Mouse (Mus musculus) kidney, adult 2 months (tissue): Measurements from ENCODE around the gene Akap6. TPM values are rescaled to one million over a fixed set of nuclear protein-coding genes. Genes with fewer than 3 reads are reported as not detected.
"Not testable (repeated sequence)": the region's sequence is repeated elsewhere in the genome, so short reads cannot be mapped to it uniquely, and the experiment has no call there.

Experiments
- DNase-seq: peaks from one replicate; pipeline ENCODE4 v3.0.0; 2021
- H3K27ac ChIP-seq: fragments of 200-500 bp; 2 replicates; pipeline ENCODE4 v1.5.1; 2012; ENCODE audit warnings: low read depth, low read length, control low read depth, inconsistent platforms; ENCODE audit not compliant: insufficient read depth
- H3K27me3 ChIP-seq: fragments of 200-500 bp; replicated peaks from 2 replicates; pipeline ENCODE4 v1.6.1; 2012; ENCODE audit warnings: mild to moderate bottlenecking, moderate library complexity, low read length, inconsistent platforms; ENCODE audit not compliant: control insufficient read depth, insufficient read depth
- H3K36me3 ChIP-seq: fragments of 200-500 bp; 2 replicates; pipeline ENCODE4 v1.6.1; 2012; ENCODE audit warnings: mild to moderate bottlenecking, moderate library complexity, low read length, inconsistent platforms; ENCODE audit not compliant: control insufficient read depth, insufficient read depth
- H3K4me1 ChIP-seq: fragments of 200-500 bp; 2 replicates; pipeline ENCODE4 v1.6.1; 2011; ENCODE audit warnings: low read length; ENCODE audit not compliant: control insufficient read depth, insufficient read depth
- H3K4me3 ChIP-seq: fragments of 200-500 bp; 2 replicates; pipeline ENCODE4 v1.5.1; 2011; ENCODE audit warnings: mild to moderate bottlenecking, low read depth, low read length, control low read depth; ENCODE audit not compliant: insufficient read depth
- CTCF ChIP-seq: fragments of 200-500 bp; conservative IDR thresholded peaks from 2 replicates; pipeline ENCODE4 v1.5.1; 2011; ENCODE audit warnings: low read depth, mild to moderate bottlenecking, control low read depth, low read length, moderate library complexity, mixed read lengths; ENCODE audit not compliant: insufficient read depth, insufficient read length
- POLR2A ChIP-seq: fragments of 200-500 bp; IDR thresholded peaks from one replicate; pipeline ENCODE4 v1.6.1; 2011; ENCODE audit warnings: low read depth, low read length, control low read depth
- WGBS: fragments of 180-500 bp; shearing (Covaris S2); methylation state at CpG from one replicate; pipeline ENCODE4 v1.1.7; 2018; 5-methylcytosine and 5-hydroxymethylcytosine counted together
- polyA plus RNA-seq: library from polyadenylated mRNA; depleted of rRNA; stranded (reverse); fragments of >200 nt; gene quantifications from 2 replicates; pipeline ENCODE4 v1.2.3, GENCODE M21; 2012

The Akap6 gene
- polyA plus RNA-seq, 1 experiment, result 0.25 TPM

- H3K27me3 ChIP-seq, result no peaks in the 10 kb centered on the region
- no peak for TF ChIP-seq POLR2A
- TF ChIP-seq CTCF, result no peak
- no peaks in the 10 kb centered on the region for H3K36me3 ChIP-seq
- H3K27ac ChIP-seq, result no peak overlapping the region
- no peak overlapping the region for H3K4me3 ChIP-seq
- no peak for DNase-seq
- H3K4me1 ChIP-seq, result no peaks in the 10 kb centered on the region
- WGBS, result 63% methylated on average over 7 of the region's 7 CpGs
Measured at GRCm38 (mm10) chr12:52711857-52712640, 12.9 kb downstream of the Akap6 start.

- no peak overlapping the region for H3K27ac ChIP-seq
- 83% methylated on average over 6 of the region's 6 CpGs for WGBS
- no peak for DNase-seq
- no peaks in the 10 kb centered on the region for H3K27me3 ChIP-seq
- TF ChIP-seq POLR2A, result no peak
- no peak for TF ChIP-seq CTCF
- H3K4me1 ChIP-seq, result no peaks in the 10 kb centered on the region
- H3K36me3 ChIP-seq, result no peaks in the 10 kb centered on the region
- no peak overlapping the region for H3K4me3 ChIP-seq
Measured at GRCm38 (mm10) chr12:52718392-52718791, 19.2 kb downstream of the Akap6 start.

- H3K27ac ChIP-seq, result no peak overlapping the region
- no peak for DNase-seq
- TF ChIP-seq CTCF (no peak), POLR2A (no peak)
- no peaks in the 10 kb centered on the region for H3K36me3 ChIP-seq
- 85% methylated on average over 9 of the region's 9 CpGs for WGBS
- H3K4me1 ChIP-seq, result no peaks in the 10 kb centered on the region
- H3K27me3 ChIP-seq, result no peaks in the 10 kb centered on the region
- H3K4me3 ChIP-seq, result no peak overlapping the region
Measured at GRCm38 (mm10) chr12:52719232-52719631, 20.0 kb downstream of the Akap6 start.

GRCm38 (mm10) chr12:52719681-52720080 is 20.5 kb downstream of the Akap6 start:
- no peaks in the 10 kb centered on the region for H3K36me3 ChIP-seq
- no peak overlapping the region for H3K27ac ChIP-seq
- TF ChIP-seq CTCF (no peak), POLR2A (no peak)
- DNase-seq, result no peak
- no peaks in the 10 kb centered on the region for H3K4me1 ChIP-seq
- no peaks in the 10 kb centered on the region for H3K27me3 ChIP-seq
- WGBS, result 88% methylated on average over 5 of the region's 5 CpGs
- no peak overlapping the region for H3K4me3 ChIP-seq

- H3K4me1 ChIP-seq, DNase-seq, H3K27ac ChIP-seq, H3K27me3 ChIP-seq, H3K36me3 ChIP-seq, H3K4me3 ChIP-seq: not testable (repeated sequence)
- WGBS, result 77% methylated on average over 3 of the region's 3 CpGs
Measured at GRCm38 (mm10) chr12:52724039-52724615, 24.9 kb downstream of the Akap6 start.

- no peaks in the 10 kb centered on the region for H3K27me3 ChIP-seq
- TF ChIP-seq POLR2A (no peak), CTCF (no peak)
- no peaks in the 10 kb centered on the region for H3K4me1 ChIP-seq
- WGBS, result 36% methylated on average over 10 of the region's 10 CpGs
- no peaks in the 10 kb centered on the region for H3K36me3 ChIP-seq
- H3K27ac ChIP-seq, result no peak overlapping the region
- no peak overlapping the region for H3K4me3 ChIP-seq
- DNase-seq, result no peak
Measured at GRCm38 (mm10) chr12:52726434-52727231, 27.4 kb downstream of the Akap6 start.

- Histone ChIP-seq H3K27me3 (no peaks in the 10 kb centered on the region), H3K36me3 (no peaks in the 10 kb centered on the region), H3K27ac (no peak overlapping the region), H3K4me1 (no peaks in the 10 kb centered on the region), H3K4me3 (no peak overlapping the region)
- no peak for TF ChIP-seq CTCF
- TF ChIP-seq POLR2A, result no peak
- 74% methylated on average over 6 of the region's 6 CpGs for WGBS
- no peak for DNase-seq
Measured at GRCm38 (mm10) chr12:52729396-52729795, 30.2 kb downstream of the Akap6 start.

DNA sequence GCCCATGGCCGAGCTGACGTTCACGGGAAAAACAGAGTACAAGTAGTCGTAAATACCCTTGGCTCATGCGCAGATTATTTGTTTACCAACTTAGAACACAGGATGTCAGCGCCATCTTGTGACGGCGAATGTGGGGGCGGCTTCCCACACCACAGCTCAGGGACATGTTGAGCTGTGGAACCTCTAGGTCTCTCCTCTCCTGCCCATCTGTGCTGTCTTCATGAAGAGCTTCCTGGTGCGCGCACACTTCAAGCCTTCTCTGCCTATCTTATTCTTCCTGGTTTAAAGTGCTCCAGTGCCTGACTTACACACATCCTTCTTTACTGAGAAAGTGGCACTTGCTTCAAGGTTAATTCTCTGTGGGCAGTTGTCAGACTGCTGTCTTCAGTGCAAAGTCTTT is 36.0 kb downstream of the Akap6 start:
- not testable (repeated sequence) for H3K4me3 ChIP-seq, H3K27ac ChIP-seq, H3K27me3 ChIP-seq, H3K36me3 ChIP-seq, H3K4me1 ChIP-seq, DNase-seq
- 98% methylated on average over 7 of the region's 11 CpGs for WGBS
